Comparison of ENCODE assay signal across 8 mouse cellular contexts in genomic region chr11:32644010-32644409, GRCm38 (mm10). TPM values are rescaled to one million over a fixed set of nuclear protein-coding genes. Genes with fewer than 3 reads are reported as not detected.
A peak's percentile ranks its signal among the peaks of the same experiment; 100 is the strongest.
DNase-seq lines count a peak whose midpoint lies in the region; ATAC-seq and TF ChIP-seq lines count a peak whose summit lies in the region.

No protein-coding gene starts in this region.

- H3K4me1 ChIP-seq in forebrain, postnatal 0 days (ENCODE audit: insufficient read depth) = peaks cover 12% of the 10 kb centered on the region

- H3K9me3 ChIP-seq in forebrain, postnatal 0 days (ENCODE audit: low read length) = no peaks in the 10 kb centered on the region

- no peaks in the 10 kb centered on the region for H3K36me3 ChIP-seq in forebrain, postnatal 0 days (ENCODE audit: insufficient read depth)
- H3K36me3 ChIP-seq in macrophage (ENCODE audit: inconsistent target) = no peaks in the 10 kb centered on the region

- peak overlapping the region; percentile 96 for H3K4me3 ChIP-seq in forebrain, postnatal 0 days (ENCODE audit: low read depth, low read length)
- H3K4me3 ChIP-seq in macrophage (ENCODE audit: inconsistent target) = peak overlapping the region; percentile 76

- TF ChIP-seq CTCF in forebrain, postnatal 0 days (IDR thresholded peaks at IDR 0.05; ENCODE audit: low read depth) = no peak

- DNase-seq in heart, adult 8-10 months (ENCODE audit: low spot score) = peak; percentile 26
- no peak for DNase-seq in heart, adult 9 months (ENCODE audit: low spot score in 2 of 2)
- no peak for DNase-seq in forebrain, postnatal 0 days
- no peak for DNase-seq in cerebellum, postnatal 10 days
- no peak for DNase-seq in gastrocnemius, postnatal 14 days
- DNase-seq in right cerebral cortex, postnatal 10 days (ENCODE audit: low spot score in 2 of 2) = no peak

- H3K9ac ChIP-seq in forebrain, postnatal 0 days = peak overlapping the region; percentile 95

- intact Hi-C loops in gastrocnemius, postnatal 14 days (cut with DNase I; ENCODE audit: low total_unique reads) = no loop called here

- H3K4me2 ChIP-seq in forebrain, postnatal 0 days (ENCODE audit: low read depth) = peak overlapping the region; percentile 66

- H3K79me2 ChIP-seq in macrophage (ENCODE audit: inconsistent target) = peaks cover 61% of the 10 kb centered on the region

- WGBS in forebrain, postnatal 0 days = 36% methylated on average over 3 of the region's 3 CpGs
- WGBS in macrophage (ENCODE audit: missing documents) = 2% methylated on average over 3 of the region's 3 CpGs

- 0 out of 2 replicates have a peak overlapping the region, but pooled peaks have one; percentile 99 for H3K27ac ChIP-seq in forebrain, postnatal 0 days (ENCODE audit: low read depth, low read length)
- H3K27ac ChIP-seq in macrophage = peak overlapping the region; percentile 61

- H3K27me3 ChIP-seq in forebrain, postnatal 0 days (ENCODE audit: insufficient read depth, low read length) = no peaks in the 10 kb centered on the region

- ATAC-seq in CD4-positive, CD25-positive, alpha-beta regulatory T cell, adult 4 months = peak; percentile 30
- no peak for ATAC-seq in forebrain, postnatal 0 days

RNA-seq across cellular contexts. Expression of gene Fbxw11, which starts 1.5 kb away (rescaled TPM):
- total RNA-seq in heart, adult 8-10 months (2022) = 10 to 100 TPM; 44.2 to 51.4 (median 46.2) TPM
- 10 to 100 TPM; 20.0 to 20.6 TPM for polyA plus RNA-seq in CD4-positive, CD25-positive, alpha-beta regulatory T cell, adult 4 months (2017; shearing (Covaris generic))
- 147 and 161 TPM in 2 replicates for total RNA-seq in forebrain, postnatal 0 days (2014; rRNA removed)
- 85.9 and 110 TPM in 2 replicates for polyA plus RNA-seq in forebrain, postnatal 0 days (2015; fragmentation: Nextera tagmentation; extraction: Ambion mirVana)
- 100 to 1,000 TPM in 6 of 26 experiments, 10 to 100 TPM in 20; 23.9 to 191 (median 48.0) TPM for total RNA-seq in macrophage (2018; cell fraction: chromatin; rRNA removed)
- total RNA-seq in macrophage (2018; cell fraction: cytosol; rRNA removed) = 100 to 1,000 TPM in 1 of 26 experiments, 10 to 100 TPM in 25; 54.6 to 141 (median 67.0) TPM
- 100 to 1,000 TPM in 10 of 26 experiments, 10 to 100 TPM in 16; 40.5 to 222 (median 79.6) TPM for total RNA-seq in macrophage (2018; cell fraction: nucleus; rRNA removed)
- polyA plus RNA-seq in macrophage (2018) = 33.3 to 53.6 TPM (median 51.5 TPM) in 3 replicates
- total RNA-seq in gastrocnemius, postnatal 14 days (2021) = 10 to 100 TPM; 53.3 to 53.6 TPM
